In genomic region chr16:23952101-23952727, GRCm38 (mm10) we compare ENCODE assay signal across 22 mouse cellular contexts. TPM values are rescaled to one million over a fixed set of nuclear protein-coding genes. Genes with fewer than 3 reads are reported as not detected.
DNase-seq lines count a peak whose midpoint lies in the region; ATAC-seq and TF ChIP-seq lines count a peak whose summit lies in the region.
"Had no signal": no experiment of that assay in that cellular context is flagged by ENCODE, and none has a peak within 500 bp of the region (broad histone marks: within the 10 kb centered on the region; RNA-seq: fewer than 3 reads in every experiment).

No protein-coding gene starts in this region.

- H3K27me3 ChIP-seq in hindbrain, embryonic 11.5 days (ENCODE audit: control insufficient read depth, insufficient read depth, low read length), result no peaks in the 10 kb centered on the region
- no peaks in the 10 kb centered on the region for H3K27me3 ChIP-seq in hindbrain, embryonic 10.5 days (ENCODE audit: insufficient read depth, poor library complexity, severe bottlenecking)
- no peaks in the 10 kb centered on the region for H3K27me3 ChIP-seq in lung, postnatal 0 days (replicated peaks; ENCODE audit: insufficient read depth, low read length)
- H3K27me3 ChIP-seq in embryonic facial prominence, embryonic 13.5 days, result no peaks in the 10 kb centered on the region

- 0 out of 2 replicates have a peak, but pooled peaks have one; percentile 17 for ATAC-seq in hindbrain, embryonic 11.5 days (ENCODE audit: low FRiP score)
- ATAC-seq in lung, postnatal 0 days, result no peak
- 0 out of 2 replicates have a peak, but pooled peaks have one; percentile 41 for ATAC-seq in embryonic facial prominence, embryonic 13.5 days (ENCODE audit: insufficient number of reproducible peaks, insufficient read depth, low FRiP score, low TSS enrichment, low read depth)
- ATAC-seq: inflammation-experienced regulatory T-cells, adult 6 months had no signal

- no peaks in the 10 kb centered on the region for H3K36me3 ChIP-seq in hindbrain, embryonic 11.5 days (ENCODE audit: control insufficient read depth, insufficient read depth, low read length)
- H3K36me3 ChIP-seq in hindbrain, embryonic 10.5 days, result no peaks in the 10 kb centered on the region
- H3K36me3 ChIP-seq in lung, postnatal 0 days (ENCODE audit: insufficient read depth, low read length), result no peaks in the 10 kb centered on the region
- no peaks in the 10 kb centered on the region for H3K36me3 ChIP-seq in embryonic facial prominence, embryonic 13.5 days

- no peak overlapping the region for H3K4me3 ChIP-seq in hindbrain, embryonic 11.5 days (ENCODE audit: low read depth, low read length)
- H3K4me3 ChIP-seq in hindbrain, embryonic 10.5 days, result no peak overlapping the region
- H3K4me3 ChIP-seq in lung, postnatal 0 days (ENCODE audit: low read depth, low read length), result no peak overlapping the region
- no peak overlapping the region for H3K4me3 ChIP-seq in lung, adult 2 months (replicated peaks; ENCODE audit: extremely low read depth, low read depth, low read length)
- no peak overlapping the region for H3K4me3 ChIP-seq in embryonic facial prominence, embryonic 13.5 days
- H3K4me3 ChIP-seq: heart, adult 2 months had no signal

- DNase-seq in hindbrain, embryonic 11.5 days (ENCODE audit: low spot score), result no peak
- no peak for DNase-seq in hindbrain, embryonic 10.5 days (ENCODE audit: low spot score)
- DNase-seq in lung, postnatal 0 days (ENCODE audit: low spot score), result no peak
- no peak for DNase-seq in lung, adult 2 months
- peak; percentile 46 for DNase-seq in R1 (ENCODE audit: low read depth, low spot score)
- DNase-seq in adrenal gland, postnatal 14 days, result no peak
- DNase-seq in left cerebral cortex, adult 9 months (ENCODE audit: low spot score in 2 of 2), result no peak
- DNase-seq: cerebellum, adult 9-10 months; gastrocnemius, postnatal 10 days; heart, adult 2 months; kidney, adult 9 months; layer of hippocampus, postnatal 36 days; left cerebral cortex, postnatal 4 days; lung, postnatal 4 days had no signal

- H3K9me3 ChIP-seq in hindbrain, embryonic 11.5 days (ENCODE audit: control insufficient read depth, low read length), result no peaks in the 10 kb centered on the region
- H3K9me3 ChIP-seq in hindbrain, embryonic 10.5 days, result no peaks in the 10 kb centered on the region
- H3K9me3 ChIP-seq in lung, postnatal 0 days (ENCODE audit: low read length), result no peaks in the 10 kb centered on the region
- H3K9me3 ChIP-seq in embryonic facial prominence, embryonic 13.5 days, result no peaks in the 10 kb centered on the region

- H3K4me2 ChIP-seq in hindbrain, embryonic 11.5 days (replicated peaks; ENCODE audit: low read depth, low read length), result no peak overlapping the region
- no peak overlapping the region for H3K4me2 ChIP-seq in lung, postnatal 0 days (replicated peaks; ENCODE audit: low read depth, low read length)
- no peak overlapping the region for H3K4me2 ChIP-seq in embryonic facial prominence, embryonic 13.5 days

- no peak for TF ChIP-seq POLR2A in lung, adult 2 months (IDR thresholded peaks at IDR 0.05; ENCODE audit: borderline replicate concordance, extremely low read depth, low read depth, low read length)

- H3K9ac ChIP-seq in hindbrain, embryonic 11.5 days (ENCODE audit: low read depth, low read length), result no peak overlapping the region
- no peak overlapping the region for H3K9ac ChIP-seq in lung, postnatal 0 days (replicated peaks; ENCODE audit: low read depth)
- H3K9ac ChIP-seq in embryonic facial prominence, embryonic 13.5 days, result no peak overlapping the region

- 75% methylated on average over 4 of the region's 4 CpGs for WGBS in hindbrain, embryonic 11.5 days
- WGBS in hindbrain, embryonic 10.5 days, result 64% methylated on average over 4 of the region's 4 CpGs
- WGBS in lung, postnatal 0 days, result 75% methylated on average over 4 of the region's 4 CpGs
- WGBS in lung, adult 2 months, result 70% methylated on average over 4 of the region's 4 CpGs
- 80% methylated on average over 4 of the region's 4 CpGs for WGBS in embryonic facial prominence, embryonic 13.5 days

- no peak overlapping the region for H3K27ac ChIP-seq in hindbrain, embryonic 11.5 days (ENCODE audit: low read depth, low read length)
- H3K27ac ChIP-seq in hindbrain, embryonic 10.5 days, result no peak overlapping the region
- H3K27ac ChIP-seq in lung, postnatal 0 days (ENCODE audit: low read length), result no peak overlapping the region
- no peak overlapping the region for H3K27ac ChIP-seq in embryonic facial prominence, embryonic 13.5 days
- H3K27ac ChIP-seq: heart, adult 2 months had no signal

- no peak for TF ChIP-seq EP300 in lung, postnatal 0 days (IDR thresholded peaks at IDR 0.05)

- TF ChIP-seq CTCF in lung, postnatal 0 days (IDR thresholded peaks at IDR 0.05), result 0 out of 2 replicates have a peak, but pooled peaks have one; percentile 3
- TF ChIP-seq CTCF in lung, adult 2 months (IDR thresholded peaks at IDR 0.05; ENCODE audit: insufficient read depth, low read length), result no peak

- no peaks in the 10 kb centered on the region for H3K4me1 ChIP-seq in hindbrain, embryonic 11.5 days (replicated peaks; ENCODE audit: control insufficient read depth, insufficient read depth, low read length)
- no peaks in the 10 kb centered on the region for H3K4me1 ChIP-seq in hindbrain, embryonic 10.5 days (replicated peaks)
- no peaks in the 10 kb centered on the region for H3K4me1 ChIP-seq in lung, postnatal 0 days (ENCODE audit: insufficient read depth, low read depth, low read length)
- H3K4me1 ChIP-seq in lung, adult 2 months (ENCODE audit: control insufficient read depth, insufficient read depth, low read length), result no peaks in the 10 kb centered on the region
- H3K4me1 ChIP-seq in embryonic facial prominence, embryonic 13.5 days, result 0 out of 2 replicates have a peak, but pooled peaks cover 5% of the 10 kb centered on the region

RNA-seq across cellular contexts. Expression of gene Rtp2, which starts 20.0 kb away (rescaled TPM):
- not detected in 2 replicates for polyA plus RNA-seq in hindbrain, embryonic 11.5 days (2014; fragmentation: Nextera tagmentation; extraction: Ambion mirVana)
- not detected in 2 replicates for polyA plus RNA-seq in hindbrain, embryonic 10.5 days (2016; fragmentation: Nextera tagmentation; extraction: Ambion mirVana)
- polyA plus RNA-seq in lung, postnatal 0 days (2015; fragmentation: Nextera tagmentation; extraction: Ambion mirVana), result not detected in 2 replicates
- not detected in 2 replicates for polyA plus RNA-seq in lung, adult 2 months (2012; rRNA removed)
- 0.79 and 2.4 TPM in 2 replicates for polyA plus RNA-seq in embryonic facial prominence, embryonic 13.5 days (2015; fragmentation: Nextera tagmentation; extraction: Ambion mirVana)
- total RNA-seq in adrenal gland, postnatal 14 days (2021), result not detected in 2 replicates
- total RNA-seq: gastrocnemius, postnatal 10 days; heart, adult 2 months; monocyte, adult 5-6 weeks; neutrophil, adult 5-6 weeks had no signal
- polyA plus RNA-seq: heart, adult 2 months; heart, postnatal 0 days; inflammation-experienced regulatory T-cells, adult 6 months; liver, embryonic 16.5 days had no signal

RNA-seq across cellular contexts. Expression of gene Gm37419, which starts 36.1 kb away (rescaled TPM):
- polyA plus RNA-seq in hindbrain, embryonic 11.5 days (2014; fragmentation: Nextera tagmentation; extraction: Ambion mirVana), result not detected in 2 replicates
- polyA plus RNA-seq in hindbrain, embryonic 10.5 days (2016; fragmentation: Nextera tagmentation; extraction: Ambion mirVana), result not detected in 2 replicates
- not detected in 2 replicates for polyA plus RNA-seq in lung, postnatal 0 days (2015; fragmentation: Nextera tagmentation; extraction: Ambion mirVana)
- polyA plus RNA-seq in lung, adult 2 months (2012; rRNA removed), result not detected in 2 replicates
- not detected in 2 replicates for polyA plus RNA-seq in embryonic facial prominence, embryonic 13.5 days (2015; fragmentation: Nextera tagmentation; extraction: Ambion mirVana)
- not detected in 2 replicates for total RNA-seq in adrenal gland, postnatal 14 days (2021)
- total RNA-seq: ES-E14; gastrocnemius, postnatal 10 days; heart, adult 2 months; layer of hippocampus, adult 18-20 months; layer of hippocampus, postnatal 36 days; left cerebral cortex, postnatal 4 days; monocyte, adult 5-6 weeks; neutrophil, adult 5-6 weeks had no signal
- polyA plus RNA-seq: heart, adult 2 months; heart, postnatal 0 days; inflammation-experienced regulatory T-cells, adult 6 months; liver, embryonic 16.5 days had no signal

RNA-seq across cellular contexts. Expression of gene Bcl6, which starts 36.4 kb away (rescaled TPM):
- 0.06 and 0.11 TPM in 2 replicates for polyA plus RNA-seq in hindbrain, embryonic 11.5 days (2014; fragmentation: Nextera tagmentation; extraction: Ambion mirVana)
- 0.16 and 0.19 TPM in 2 replicates for polyA plus RNA-seq in hindbrain, embryonic 10.5 days (2016; fragmentation: Nextera tagmentation; extraction: Ambion mirVana)
- polyA plus RNA-seq in lung, postnatal 0 days (2015; fragmentation: Nextera tagmentation; extraction: Ambion mirVana), result 2.3 TPM in 2 replicates
- polyA plus RNA-seq in lung, adult 2 months (2012; rRNA removed), result 26.0 and 28.2 TPM in 2 replicates
- 1.8 TPM in 2 replicates for polyA plus RNA-seq in embryonic facial prominence, embryonic 13.5 days (2015; fragmentation: Nextera tagmentation; extraction: Ambion mirVana)
- total RNA-seq in adrenal gland, postnatal 14 days (2021), result 48.4 and 72.0 TPM in 2 replicates
